Mouse (Mus musculus) naive thymus-derived CD4-positive, alpha-beta T cell, adult 2 months (primary cell): ENCODE results near the gene Gm9045.
A peak's percentile ranks its signal among the peaks of the same experiment; 100 is the strongest.
"Not testable (repeated sequence)": the region's sequence is repeated elsewhere in the genome, so short reads cannot be mapped to it uniquely, and the experiment has no call there.

Experiments
- DNase-seq: peaks from one replicate; pipeline ENCODE4 v3.0.0-alpha.2; 2011; ENCODE audit warnings: low read depth

Gm9045 gene

DNA sequence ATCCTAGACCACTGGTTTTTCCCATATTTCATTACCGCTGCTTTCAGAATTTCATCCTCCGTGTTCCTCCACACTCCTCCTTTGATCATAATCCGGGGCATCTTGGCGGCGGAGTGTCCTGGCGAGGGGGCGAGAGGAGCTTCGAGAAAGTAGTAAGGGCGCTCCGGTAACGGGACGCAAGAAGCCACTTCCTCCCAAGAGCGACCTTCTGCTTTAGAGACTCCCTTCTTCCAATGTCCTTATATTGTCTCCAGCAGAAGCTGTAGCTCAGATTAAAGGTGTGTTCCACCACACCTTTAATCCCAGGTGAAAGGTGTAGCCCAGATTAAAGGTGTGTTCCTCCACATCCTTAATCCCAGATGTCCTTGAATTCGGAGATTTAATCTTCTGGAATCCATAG, at the start of gene Gm9045:
TSS of gene Gm9045 (minus strand) at position 101 of the 400 bp plus-strand sequence.
- not testable (repeated sequence) for DNase-seq

- DNase-seq = peak; percentile 89
Measured at GRCm38 (mm10) chr10:118370443-118370842, 32.8 kb upstream of the Gm9045 start.

- DNase-seq = no peak
Measured at GRCm38 (mm10) chr10:118369518-118369917, 31.9 kb upstream of the Gm9045 start.

- not testable (repeated sequence) for DNase-seq
Measured at GRCm38 (mm10) chr10:118354005-118354404, 16.4 kb upstream of the Gm9045 start, which contains the start of gene Gm9049. TSS of gene Gm9049 (minus strand) at chr10:118354105.

- DNase-seq = not testable (repeated sequence)
Measured at GRCm38 (mm10) chr10:118348579-118348978, 10.9 kb upstream of the Gm9045 start, which contains the start of gene Gm9048. TSS of gene Gm9048 (minus strand) at chr10:118348679.

- not testable (repeated sequence) for DNase-seq
Measured at GRCm38 (mm10) chr10:118343155-118343554, 5.5 kb upstream of the Gm9045 start, which contains the start of gene Gm9046. TSS of gene Gm9046 (minus strand) at chr10:118343255.

- DNase-seq = not testable (repeated sequence)
Measured at GRCm38 (mm10) chr10:118332308-118332707, 5.3 kb downstream of the Gm9045 start, which contains the start of gene Gm9044. TSS of gene Gm9044 (minus strand) at chr10:118332408.

- not testable (repeated sequence) for DNase-seq
Measured at GRCm38 (mm10) chr10:118326869-118327268, 10.8 kb downstream of the Gm9045 start, which contains the start of gene Gm9040. TSS of gene Gm9040 (minus strand) at chr10:118326969.

GRCm38 (mm10) chr10:118319024-118319423, 18.6 kb downstream of the Gm9045 start:
- DNase-seq = no peak

- not testable (repeated sequence) for DNase-seq
Measured at GRCm38 (mm10) chr10:118302133-118302532, 35.5 kb downstream of the Gm9045 start.

- DNase-seq = no peak
Measured at GRCm38 (mm10) chr10:118294938-118295337, 42.7 kb downstream of the Gm9045 start, which contains the start of gene Iltifb. TSS of gene Iltifb (minus strand) at chr10:118295038.
